Mouse (Mus musculus) liver, embryonic 15.5 days (tissue): ENCODE measurements around the gene Chmp3. TPM values are rescaled to one million over a fixed set of nuclear protein-coding genes. Genes with fewer than 3 reads are reported as not detected.

ENCODE experiments used
- ATAC-seq: fragments of 200-750 bp; cut with Nextera tagmentation; 2 replicates; pipeline ENCODE4 v1.8.0; 2017; ENCODE audit warnings: moderate number of reproducible peaks, mild to moderate bottlenecking, moderate library complexity; ENCODE audit not compliant: insufficient read depth
- H3K27ac ChIP-seq: fragments of 300-500 bp; sonication (generic); replicated peaks from 2 replicates; pipeline ENCODE4 v1.5.1; 2015; ENCODE audit warnings: mild to moderate bottlenecking, inconsistent platforms
- H3K27me3 ChIP-seq: fragments of 300-500 bp; sonication (generic); 2 replicates; pipeline ENCODE4 v1.6.1; 2015; ENCODE audit warnings: mild to moderate bottlenecking, inconsistent platforms
- H3K36me3 ChIP-seq: fragments of 300-500 bp; sonication (generic); replicated peaks from 2 replicates; pipeline ENCODE4 v1.6.1; 2015; ENCODE audit warnings: moderate library complexity, mild to moderate bottlenecking, inconsistent platforms
- H3K4me1 ChIP-seq: fragments of 300-500 bp; sonication (generic); replicated peaks from 2 replicates; pipeline ENCODE4 v1.6.1; 2015; ENCODE audit warnings: inconsistent platforms
- H3K4me2 ChIP-seq: fragments of 300-500 bp; sonication (generic); 2 replicates; pipeline ENCODE4 v1.6.1; 2015; ENCODE audit warnings: moderate library complexity, mild to moderate bottlenecking, inconsistent platforms
- H3K4me3 ChIP-seq: fragments of 300-500 bp; sonication (generic); replicated peaks from 2 replicates; pipeline ENCODE4 v1.5.1; 2015; ENCODE audit warnings: mild to moderate bottlenecking, inconsistent platforms
- H3K9ac ChIP-seq: fragments of 300-500 bp; sonication (generic); 2 replicates; pipeline ENCODE4 v1.6.1; 2015; ENCODE audit warnings: moderate library complexity, mild to moderate bottlenecking, inconsistent platforms
- H3K9me3 ChIP-seq: fragments of 300-500 bp; sonication (generic); replicated peaks from 2 replicates; pipeline ENCODE4 v1.6.1; 2016; ENCODE audit warnings: inconsistent platforms
- WGBS: fragments of 180-500 bp; shearing (Covaris S2); methylation state at CpG from one replicate; pipeline ENCODE4 v1.1.7; 2015; ENCODE audit warnings: mixed read lengths; ENCODE audit not compliant: insufficient replicate concordance; 5-methylcytosine and 5-hydroxymethylcytosine counted together
- polyA plus RNA-seq: library from polyadenylated mRNA; unstranded; fragments of >200 nt; fragmentation: Nextera tagmentation; extraction: Ambion mirVana; gene quantifications from 2 replicates; pipeline ENCODE4 v1.2.1, GENCODE M21; 2015

The Chmp3 gene
- polyA plus RNA-seq, 1 experiment from 2014 or later: 31.0 TPM

DNA sequence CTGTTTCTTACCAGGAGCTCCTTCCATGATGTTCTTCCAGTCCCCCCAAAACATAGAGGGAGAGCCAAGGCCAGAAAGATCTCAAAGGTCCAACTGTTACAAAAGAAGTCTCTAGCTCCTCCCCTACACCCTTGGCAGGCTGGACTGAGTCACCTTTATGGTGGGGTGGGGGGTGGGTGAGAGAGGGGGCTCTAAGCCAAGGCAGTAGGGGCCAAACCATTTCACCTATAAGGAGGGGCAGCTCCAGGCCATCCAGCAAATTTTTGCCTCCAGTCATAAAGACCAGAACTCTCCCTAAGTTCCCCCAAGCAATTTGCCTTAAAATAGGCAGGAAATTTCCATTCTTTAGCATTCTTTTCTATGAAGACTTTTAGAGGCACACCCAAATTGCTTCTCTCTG is 65.4 kb downstream of the Chmp3 start:
- Histone ChIP-seq H3K36me3 (peaks cover 72% of the 10 kb centered on the region), H3K4me1 (peaks cover 24% of the 10 kb centered on the region), H3K27me3 (no peaks in the 10 kb centered on the region), H3K9ac (no peak overlapping the region), H3K4me3 (no peak overlapping the region), H3K9me3 (no peaks in the 10 kb centered on the region), H3K27ac (peak overlapping the region; percentile 41; the same call in 1 of the 2 replicates), H3K4me2 (no peak overlapping the region; the same call in 1 of the 2 replicates)
- no peak for ATAC-seq

DNA sequence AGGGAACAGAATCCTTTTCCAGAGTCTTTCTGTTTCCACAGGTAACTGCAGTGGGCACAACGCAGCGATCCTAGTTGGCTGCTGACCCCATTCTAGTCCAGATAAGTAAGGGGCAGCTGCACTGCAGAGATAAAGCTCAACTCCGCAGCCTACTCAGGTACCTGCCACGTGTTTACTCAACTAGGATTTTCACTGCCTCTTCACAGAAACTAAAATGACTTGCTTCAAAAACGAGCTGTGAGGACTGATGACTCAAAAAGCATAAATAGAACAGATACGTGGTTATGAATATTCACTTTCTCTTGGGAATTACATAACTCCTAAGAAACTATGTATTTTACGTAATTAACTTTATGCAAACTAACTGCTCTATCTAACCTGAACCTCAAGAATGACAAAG is 66.4 kb downstream of the Chmp3 start:
- Histone ChIP-seq H3K4me1 (peaks cover 24% of the 10 kb centered on the region), H3K27me3 (no peaks in the 10 kb centered on the region), H3K4me2 (peak overlapping the region; percentile 47), H3K9ac (no peak overlapping the region), H3K36me3 (peaks cover 66% of the 10 kb centered on the region), H3K27ac (peak overlapping the region; percentile 72; the same call in 1 of the 2 replicates), H3K9me3 (no peaks in the 10 kb centered on the region), H3K4me3 (no peak overlapping the region)
- ATAC-seq: peak; percentile 92
- 35% methylated on average over 7 of the region's 7 CpGs for WGBS

DNA sequence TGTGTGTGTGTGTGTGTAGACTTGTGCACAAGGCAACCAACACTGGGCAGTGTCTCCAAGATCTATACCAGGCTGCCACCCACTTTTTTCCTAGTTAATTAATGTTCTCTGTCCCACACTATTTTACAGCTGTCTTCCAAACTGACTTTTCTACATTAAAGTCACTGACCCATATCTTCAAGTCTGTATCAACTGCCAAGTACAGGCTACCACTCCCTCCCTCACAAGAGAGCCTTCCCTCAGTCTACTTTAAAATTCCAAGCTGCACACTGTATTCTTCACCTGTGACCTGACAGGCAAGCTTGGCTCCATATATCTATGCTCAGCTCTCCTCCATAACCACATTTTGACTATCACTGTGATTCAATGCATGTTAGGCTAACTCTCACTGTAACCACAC is 69.6 kb downstream of the Chmp3 start:
- H3K9me3 ChIP-seq: no peaks in the 10 kb centered on the region
- no peak overlapping the region for H3K9ac ChIP-seq
- peaks cover 70% of the 10 kb centered on the region for H3K36me3 ChIP-seq
- H3K27ac ChIP-seq: no peak overlapping the region
- H3K4me3 ChIP-seq: no peak overlapping the region
- ATAC-seq: no peak
- H3K4me1 ChIP-seq: peaks cover 22% of the 10 kb centered on the region
- H3K27me3 ChIP-seq: no peaks in the 10 kb centered on the region
- H3K4me2 ChIP-seq: no peak overlapping the region

DNA sequence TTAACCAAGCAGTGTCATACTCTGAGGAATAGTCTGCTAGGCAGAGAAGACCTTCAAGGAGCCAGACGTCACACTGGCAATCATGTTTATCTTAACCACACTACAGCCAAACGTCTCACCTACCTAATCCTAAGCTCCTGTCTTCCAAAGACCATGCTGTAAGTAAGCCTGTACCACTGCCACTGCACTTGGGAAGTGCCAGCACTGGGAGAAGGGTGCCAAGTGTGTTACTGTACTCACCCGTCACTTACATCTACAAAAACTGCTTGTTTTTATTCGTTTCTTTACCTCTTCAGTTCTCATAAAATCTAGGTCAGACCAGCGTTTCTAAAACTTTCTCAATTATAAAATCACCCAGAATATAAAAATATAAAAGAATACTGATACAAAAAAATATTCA is 73.4 kb downstream of the Chmp3 start:
- Histone ChIP-seq H3K36me3 (peaks cover 74% of the 10 kb centered on the region), H3K27ac (no peak overlapping the region), H3K27me3 (no peaks in the 10 kb centered on the region), H3K9ac (no peak overlapping the region), H3K4me3 (no peak overlapping the region), H3K4me1 (no peaks in the 10 kb centered on the region), H3K4me2 (no peak overlapping the region), H3K9me3 (no peaks in the 10 kb centered on the region)
- ATAC-seq: no peak
- WGBS: 73% methylated on average over 5 of the region's 5 CpGs

DNA sequence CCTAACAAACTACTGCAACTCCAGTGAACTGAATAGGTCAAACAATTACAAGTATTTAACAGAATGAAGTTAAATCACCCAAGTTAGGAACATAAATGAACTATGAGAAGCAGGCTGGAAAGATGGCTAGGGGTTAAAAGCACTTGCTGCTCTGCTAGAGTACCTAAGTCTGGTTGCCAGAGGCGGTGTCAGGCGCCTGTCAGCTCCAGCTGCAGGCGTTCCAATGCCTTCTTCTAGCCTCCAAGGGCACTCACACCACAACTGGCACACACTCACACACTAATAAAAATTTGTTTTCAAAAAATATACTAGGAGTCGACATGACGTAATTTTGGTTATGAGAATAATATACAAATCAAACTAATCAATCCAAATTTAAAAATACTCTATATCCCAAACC is 78.0 kb downstream of the Chmp3 start:
- H3K9ac ChIP-seq: no peak overlapping the region
- peaks cover 76% of the 10 kb centered on the region for H3K36me3 ChIP-seq
- WGBS: 87% methylated on average over 5 of the region's 5 CpGs

DNA sequence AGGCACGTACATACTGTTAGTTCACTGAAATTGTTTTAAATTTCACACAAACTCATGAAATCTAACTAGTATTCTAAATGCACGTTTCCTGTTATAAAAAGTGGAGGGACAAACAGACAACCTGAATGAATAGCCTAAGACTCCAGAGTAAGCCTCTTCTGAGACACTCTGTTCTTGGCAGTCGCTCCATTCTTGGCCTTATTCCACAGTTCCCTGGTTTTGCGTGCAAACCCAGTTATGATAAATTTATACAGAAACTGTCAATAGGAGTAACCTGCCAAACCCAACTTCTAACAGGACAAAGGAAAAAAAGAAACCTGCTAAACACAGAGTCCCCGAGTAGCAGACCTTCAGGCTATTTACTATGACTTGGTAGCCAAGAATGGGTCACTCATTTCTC is 78.4 kb downstream of the Chmp3 start:
- H3K27ac ChIP-seq: no peak overlapping the region
- no peak overlapping the region for H3K9ac ChIP-seq
- 84% methylated on average over 5 of the region's 5 CpGs for WGBS
- no peaks in the 10 kb centered on the region for H3K9me3 ChIP-seq
- H3K4me2 ChIP-seq: no peak overlapping the region
- H3K4me1 ChIP-seq: no peaks in the 10 kb centered on the region
- H3K36me3 ChIP-seq: peaks cover 76% of the 10 kb centered on the region
- no peak overlapping the region for H3K4me3 ChIP-seq
- no peaks in the 10 kb centered on the region for H3K27me3 ChIP-seq
- no peak for ATAC-seq

More for the DNA sequence above, 78.0 kb downstream of the Chmp3 start:
- Histone ChIP-seq H3K4me1 (no peaks in the 10 kb centered on the region), H3K27me3 (no peaks in the 10 kb centered on the region), H3K4me3 (no peak overlapping the region), H3K9me3 (no peaks in the 10 kb centered on the region), H3K4me2 (no peak overlapping the region), H3K27ac (no peak overlapping the region)
- ATAC-seq: no peak

DNA sequence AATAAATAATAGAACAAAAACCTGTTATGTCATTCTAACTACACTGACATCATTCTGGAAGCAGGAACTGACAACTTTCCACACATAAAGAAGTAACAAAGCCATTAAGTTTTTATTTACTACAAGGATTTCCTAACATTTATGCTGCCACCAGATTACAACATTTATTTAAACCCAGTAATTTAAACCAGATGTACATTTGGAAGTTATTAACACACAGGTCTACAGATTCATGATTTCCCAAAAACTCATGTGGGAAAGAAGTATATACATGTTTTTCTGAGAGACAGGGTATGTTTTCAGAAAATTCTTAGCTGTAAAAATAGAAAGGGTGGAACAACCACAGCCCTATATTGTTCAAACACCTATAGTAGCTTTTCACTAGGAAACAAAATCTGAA is 81.1 kb downstream of the Chmp3 start:
- H3K36me3 ChIP-seq: peaks cover 68% of the 10 kb centered on the region

DNA sequence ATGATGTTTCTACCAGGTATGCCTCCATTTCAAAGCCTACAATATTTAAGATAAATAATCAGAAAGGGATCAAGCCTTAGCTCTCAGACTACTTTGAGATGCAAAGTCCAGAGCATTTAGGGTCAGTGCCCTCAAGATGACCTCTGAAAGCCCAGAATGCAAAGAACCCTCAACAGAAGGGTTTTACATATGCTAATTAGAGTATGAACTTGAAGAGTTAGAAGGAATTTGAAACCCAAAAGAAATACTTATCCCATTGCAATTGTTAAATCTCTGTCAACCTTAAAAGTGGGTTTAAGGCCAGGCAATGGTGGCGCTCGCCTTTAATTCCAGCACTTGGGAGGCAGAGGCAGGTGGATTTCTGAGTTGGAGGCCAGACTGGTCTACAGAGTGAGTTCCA is 82.4 kb downstream of the Chmp3 start:
- peaks cover 12% of the 10 kb centered on the region for H3K4me1 ChIP-seq
- WGBS: 71% methylated on average over 2 of the region's 2 CpGs
- H3K36me3 ChIP-seq: peaks cover 67% of the 10 kb centered on the region
- ATAC-seq: no peak
- no peaks in the 10 kb centered on the region for H3K9me3 ChIP-seq
- no peak overlapping the region for H3K9ac ChIP-seq
- no peak overlapping the region for H3K27ac ChIP-seq
- no peaks in the 10 kb centered on the region for H3K27me3 ChIP-seq
- H3K4me2 ChIP-seq: no peak overlapping the region
- H3K4me3 ChIP-seq: no peak overlapping the region

More for the DNA sequence above, 81.1 kb downstream of the Chmp3 start:
- Histone ChIP-seq H3K9ac (no peak overlapping the region), H3K4me2 (no peak overlapping the region), H3K27me3 (no peaks in the 10 kb centered on the region), H3K4me3 (no peak overlapping the region), H3K27ac (no peak overlapping the region), H3K4me1 (peaks cover 3% of the 10 kb centered on the region; the same call in 1 of the 2 replicates), H3K9me3 (no peaks in the 10 kb centered on the region)
- no peak for ATAC-seq

DNA sequence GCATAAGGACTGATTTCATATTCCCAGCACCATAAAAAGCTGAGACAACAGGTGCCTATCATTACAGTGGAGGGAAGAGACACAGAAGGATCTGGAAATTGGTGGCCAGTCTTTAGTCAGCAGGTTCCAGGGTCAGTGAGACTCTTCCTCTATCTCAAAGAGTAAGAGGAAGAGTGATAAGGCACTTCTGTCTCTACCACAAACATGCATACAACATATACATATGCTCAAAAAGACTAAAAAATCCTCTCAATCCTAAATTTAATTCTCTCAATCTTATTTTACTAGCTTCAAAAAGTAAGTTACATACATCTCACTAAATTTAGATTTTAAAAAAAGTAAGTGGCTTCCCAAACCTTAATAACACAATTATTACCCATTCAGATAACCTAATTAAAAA is 83.7 kb downstream of the Chmp3 start:
- ATAC-seq: no peak
- peaks cover 21% of the 10 kb centered on the region for H3K4me1 ChIP-seq
- no peak overlapping the region for H3K27ac ChIP-seq
- H3K36me3 ChIP-seq: peaks cover 57% of the 10 kb centered on the region
- no peak overlapping the region for H3K4me2 ChIP-seq
- H3K27me3 ChIP-seq: no peaks in the 10 kb centered on the region
- H3K4me3 ChIP-seq: no peak overlapping the region
- H3K9ac ChIP-seq: no peak overlapping the region
- H3K9me3 ChIP-seq: no peaks in the 10 kb centered on the region

DNA sequence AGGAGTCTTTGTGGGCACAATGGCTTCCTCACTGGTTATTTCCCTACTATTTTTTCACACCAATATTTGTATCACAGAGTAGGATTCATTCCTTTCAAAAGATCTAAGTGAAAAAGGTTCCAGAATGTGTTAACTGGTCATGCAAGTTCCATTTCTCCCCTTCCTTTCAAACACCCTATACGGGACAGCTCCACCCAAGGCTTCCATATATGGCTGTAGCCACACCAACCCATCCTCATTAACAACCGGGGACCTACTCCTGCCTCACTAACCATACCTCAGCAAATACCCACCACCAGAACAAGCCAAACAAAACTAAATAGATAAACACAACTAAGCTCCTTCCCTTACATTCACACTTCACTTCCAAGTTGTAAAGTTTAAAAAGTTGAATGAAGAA is 87.6 kb downstream of the Chmp3 start:
- H3K27ac ChIP-seq: no peak overlapping the region
- H3K4me2 ChIP-seq: peak overlapping the region; percentile 90
- peaks cover 21% of the 10 kb centered on the region for H3K4me1 ChIP-seq
- WGBS: 10% methylated on average over 2 of the region's 2 CpGs
- no peaks in the 10 kb centered on the region for H3K27me3 ChIP-seq
- H3K36me3 ChIP-seq: peaks cover 25% of the 10 kb centered on the region
- peak overlapping the region; percentile 90 for H3K4me3 ChIP-seq
- H3K9ac ChIP-seq: 0 out of 2 replicates have a peak overlapping the region, but pooled peaks have one; percentile 12
- no peaks in the 10 kb centered on the region for H3K9me3 ChIP-seq
- ATAC-seq: no peak

DNA sequence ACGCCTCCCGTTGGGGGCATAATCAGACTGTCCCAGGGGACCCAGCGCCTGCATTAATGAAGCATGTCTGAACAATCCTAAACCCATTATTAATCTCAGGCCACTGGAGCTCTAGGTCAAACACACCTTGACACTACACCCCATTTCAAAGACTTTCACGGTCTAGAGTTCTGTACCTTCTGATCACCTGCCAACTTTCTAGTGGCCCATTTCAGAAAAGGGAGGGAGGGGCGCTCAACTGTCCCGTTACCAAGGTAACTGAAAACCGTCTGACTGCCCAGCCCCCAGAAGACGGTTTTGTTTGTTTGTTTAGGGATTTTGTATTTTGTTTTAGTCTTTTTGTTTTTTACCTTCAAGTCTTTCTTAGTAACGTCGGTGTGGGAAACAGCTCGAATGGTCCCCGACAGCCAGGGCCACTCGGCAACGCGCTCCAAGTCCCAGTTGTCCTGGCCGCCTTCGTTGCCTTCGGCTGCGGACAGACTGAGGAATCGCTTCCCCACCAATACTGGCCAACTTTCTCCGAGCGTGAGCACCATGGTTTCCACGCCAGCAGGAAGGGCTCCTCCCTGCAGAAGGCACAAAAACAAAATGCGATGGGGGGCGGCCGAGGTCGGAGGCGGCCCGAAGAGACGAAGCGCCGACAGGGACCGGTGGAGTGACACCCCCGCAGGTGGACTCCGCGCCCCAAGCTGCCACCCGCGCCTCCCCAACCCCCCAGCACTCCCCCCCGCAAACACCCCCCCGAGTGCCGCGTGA is 88.3 kb downstream of the Chmp3 start:
- H3K9me3 ChIP-seq: no peaks in the 10 kb centered on the region
- ATAC-seq: no peak
- peak overlapping the region; percentile 99 for H3K27ac ChIP-seq
- H3K36me3 ChIP-seq: peaks cover 23% of the 10 kb centered on the region
- H3K4me3 ChIP-seq: peak overlapping the region; percentile 90
- peak overlapping the region; percentile 93 for H3K9ac ChIP-seq
- peaks cover 21% of the 10 kb centered on the region for H3K4me1 ChIP-seq
- peak overlapping the region; percentile 90 for H3K4me2 ChIP-seq
- WGBS: 3% methylated on average over 42 of the region's 42 CpGs
- H3K27me3 ChIP-seq: peaks cover 4% of the 10 kb centered on the region; the same call in 1 of the 2 replicates
